Mouse (Mus musculus) activated CD4-positive, CD25-positive, alpha-beta regulatory T cell, adult 4 months (primary cell): ENCODE measurements around the gene Slc39a12. TPM values are rescaled to one million over a fixed set of nuclear protein-coding genes. Genes with fewer than 3 reads are reported as not detected.

Experiments used
- ATAC-seq: one replicate; pipeline ENCODE4 v1.8.0; 2017
- polyA plus RNA-seq, 2 experiments: library from polyadenylated mRNA; unstranded; fragments of 100-300 nt; shearing (Covaris generic); gene quantifications; one replicate each; pipeline ENCODE4 v1.2.1; 2017

Slc39a12 gene
- not detected for polyA plus RNA-seq

- ATAC-seq: no peak
Observed at GRCm38 (mm10) chr2:14388162-14388561, at the start of gene Slc39a12. Gene Slc39a12, plus strand, starts transcription at chr2:14388316.

GRCm38 (mm10) chr2:14341652-14342308 is 46.3 kb upstream of the Slc39a12 start:
- ATAC-seq: no peak

DNA sequence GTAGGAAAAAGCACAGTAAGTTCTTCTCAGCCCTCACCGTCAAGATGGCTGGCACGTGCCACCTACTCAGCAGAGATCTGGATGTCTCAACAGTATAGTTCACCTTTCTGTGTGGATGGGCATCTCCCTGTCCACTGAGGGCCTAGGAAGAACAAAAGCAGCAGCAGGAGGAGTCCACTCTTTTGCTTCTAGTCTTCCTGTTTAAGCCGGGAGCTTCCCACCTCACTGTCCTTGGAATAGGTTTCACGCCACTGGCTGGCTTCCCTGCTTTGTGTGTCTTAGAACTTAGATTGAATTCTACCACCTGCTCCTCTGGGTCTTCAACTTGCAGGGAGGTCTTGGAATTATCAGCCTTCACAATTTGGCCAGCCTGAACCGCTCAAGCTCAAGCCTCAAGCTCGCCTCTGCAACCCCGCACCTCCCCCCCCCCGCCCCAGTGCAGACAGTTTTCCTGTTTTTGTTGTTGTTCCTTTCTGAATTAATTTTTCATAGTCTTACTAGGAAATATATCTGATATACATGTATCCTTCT is 45.7 kb upstream of the Slc39a12 start:
- no peak for ATAC-seq

DNA sequence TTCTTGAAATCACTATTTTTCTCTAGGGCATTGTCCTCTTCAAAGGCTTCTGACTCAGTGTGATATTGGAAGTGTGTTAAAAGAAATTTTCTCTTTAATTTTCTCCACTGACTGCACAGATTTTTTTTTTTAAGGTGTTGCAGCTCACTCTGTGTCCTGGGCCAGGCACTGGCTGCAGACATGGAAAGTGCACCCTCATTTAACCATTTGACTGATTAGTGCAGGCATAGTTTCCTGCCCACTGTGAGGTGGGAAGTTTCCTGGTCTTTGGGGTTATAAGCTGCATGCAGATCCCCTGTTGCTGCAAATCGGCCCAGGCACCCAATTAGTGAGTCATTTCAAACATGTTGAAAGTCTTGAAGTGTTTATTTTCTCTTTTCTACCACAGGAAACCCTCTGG is 740 bp downstream of the Slc39a12 start:
- no peak for ATAC-seq

- no peak for ATAC-seq
Observed at GRCm38 (mm10) chr2:14390900-14391299, 2.8 kb downstream of the Slc39a12 start.

GRCm38 (mm10) chr2:14403000-14403399 is 14.9 kb downstream of the Slc39a12 start:
- no peak for ATAC-seq

DNA sequence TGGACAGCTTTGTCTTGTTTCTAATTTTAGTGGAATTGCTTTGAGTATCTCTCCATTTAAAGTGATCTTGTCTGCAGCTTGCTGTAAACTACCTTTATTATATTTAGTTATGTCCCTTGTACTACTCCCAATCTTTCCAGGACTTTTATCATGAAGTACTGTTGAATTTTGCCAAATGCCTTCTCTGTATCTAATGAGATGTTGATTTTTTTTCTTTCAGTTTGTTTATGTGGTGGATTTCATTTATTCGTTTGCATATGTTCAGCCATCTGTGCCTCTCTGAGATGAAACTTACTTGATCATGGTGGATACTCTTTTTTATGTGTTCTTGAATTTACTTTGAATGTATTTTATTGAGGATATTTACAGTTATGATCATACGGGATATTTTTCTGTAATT is 40.9 kb downstream of the Slc39a12 start:
- ATAC-seq: no peak

DNA sequence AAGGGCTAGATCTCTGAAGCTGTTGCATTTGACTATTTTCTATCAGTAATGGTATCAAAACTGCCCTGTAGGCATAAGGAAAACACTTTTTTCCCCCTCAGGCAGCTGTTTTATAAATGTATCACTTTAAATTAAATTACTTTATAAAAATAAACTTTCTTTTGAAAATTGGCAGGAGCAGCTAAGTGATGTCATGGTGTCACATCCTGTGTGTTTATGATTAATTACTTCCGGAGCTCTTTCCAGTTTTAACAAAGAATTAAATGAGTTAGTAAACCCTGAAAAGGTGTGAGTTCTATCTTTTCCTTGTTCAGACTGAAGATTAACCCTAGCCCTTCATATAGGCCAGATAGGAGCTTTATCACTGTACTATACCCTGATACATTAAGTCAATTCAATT is 59.2 kb downstream of the Slc39a12 start:
- ATAC-seq: no peak

DNA sequence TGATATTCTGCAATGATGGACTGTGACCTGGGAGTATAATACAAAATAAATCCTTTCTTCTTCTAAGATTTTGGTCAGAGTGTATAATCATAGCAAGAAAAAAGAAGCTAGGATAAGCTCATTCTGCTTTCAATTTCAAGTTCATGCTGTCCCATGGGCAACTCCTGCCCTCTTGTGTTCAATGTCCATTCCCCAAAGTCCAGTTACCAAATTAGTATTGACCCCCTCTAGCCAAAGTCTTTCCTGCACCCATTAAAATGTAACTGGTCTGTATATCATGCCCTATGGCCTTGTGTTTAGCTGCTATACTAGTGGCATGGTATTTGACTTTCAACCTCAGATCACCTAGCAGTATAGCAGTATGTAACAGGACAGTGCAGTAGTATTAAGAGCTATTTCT is 62.8 kb downstream of the Slc39a12 start:
- no peak for ATAC-seq

GRCm38 (mm10) chr2:14454946-14455631 is 67.0 kb downstream of the Slc39a12 start:
- ATAC-seq: no peak

- ATAC-seq: no peak
Observed at GRCm38 (mm10) chr2:14464438-14464837, 76.3 kb downstream of the Slc39a12 start.

GRCm38 (mm10) chr2:14494132-14494531 is 106.0 kb downstream of the Slc39a12 start:
- ATAC-seq: no peak

GRCm38 (mm10) chr2:14496150-14496549 is 108.0 kb downstream of the Slc39a12 start:
- no peak for ATAC-seq

DNA sequence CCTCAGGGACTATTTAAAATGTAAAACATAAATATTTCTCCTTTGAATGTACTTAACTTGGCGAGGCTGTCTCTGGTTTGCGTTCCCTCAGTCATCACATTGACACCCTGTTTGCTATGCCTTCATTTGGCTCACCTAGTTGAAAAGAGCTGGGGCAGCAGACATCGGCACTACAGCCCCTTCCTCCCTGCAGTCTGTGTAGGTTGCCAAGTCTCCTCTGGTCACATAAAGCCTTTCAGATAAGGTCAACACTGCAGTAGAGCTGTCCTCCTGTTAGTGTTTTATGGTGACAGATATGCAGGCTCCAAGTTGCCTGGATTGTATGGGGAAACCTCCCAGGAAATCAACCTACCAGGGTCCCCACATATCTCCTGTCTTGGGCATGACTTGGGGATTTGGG is 114.4 kb downstream of the Slc39a12 start:
- ATAC-seq: no peak

DNA sequence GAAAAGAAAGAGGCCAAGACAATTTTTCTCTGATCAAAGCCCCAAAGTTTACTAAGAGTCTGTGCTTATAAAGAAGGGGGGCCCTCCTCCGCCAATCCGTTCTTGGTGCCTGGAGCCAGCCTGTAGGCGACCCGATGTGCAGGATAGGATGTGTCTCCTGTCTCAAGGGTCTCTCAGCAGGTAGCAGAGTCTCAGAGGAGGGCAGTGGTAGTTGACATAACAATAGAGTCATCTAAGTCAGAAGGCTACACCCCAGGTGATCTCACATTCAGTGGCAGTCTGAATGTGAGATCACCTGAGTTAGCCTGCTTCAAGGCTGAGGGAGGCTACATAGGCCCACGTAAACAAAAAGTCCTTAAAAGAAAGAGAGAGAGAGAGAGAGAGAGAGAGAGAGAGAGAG is 130.1 kb downstream of the Slc39a12 start:
- no peak for ATAC-seq

DNA sequence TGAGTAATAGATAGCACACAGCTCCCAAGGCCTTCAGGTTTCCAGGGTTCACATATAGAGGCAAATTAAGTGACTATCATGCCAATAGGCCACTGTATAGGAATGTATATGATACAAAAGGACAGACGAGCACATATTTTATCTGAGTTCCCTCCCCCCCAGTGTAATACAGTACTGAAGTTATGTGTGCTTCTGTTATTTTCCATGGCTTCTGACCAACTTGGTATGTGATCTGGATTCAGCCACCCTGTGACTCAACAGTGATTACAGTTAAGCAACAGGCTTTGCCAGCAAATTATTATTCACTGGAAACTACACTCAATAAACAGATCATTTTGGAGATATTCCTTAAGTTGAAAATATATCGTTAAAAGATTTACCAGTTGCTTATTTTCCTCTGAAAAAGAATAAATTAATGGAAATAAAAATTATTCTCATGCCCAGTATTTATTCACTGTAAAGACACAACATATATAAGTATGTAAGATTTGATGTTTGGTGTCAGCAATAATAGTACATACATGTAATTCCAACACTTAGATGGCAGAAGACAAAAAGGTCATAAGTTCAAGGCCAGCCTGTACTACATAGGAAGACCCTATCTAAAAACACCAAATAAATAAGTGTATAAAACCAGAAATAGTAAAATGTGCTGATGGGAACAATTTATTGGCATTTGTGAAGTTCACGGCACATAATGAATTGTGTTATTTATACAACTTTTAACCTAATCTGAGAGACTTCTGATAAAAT is 146.4 kb downstream of the Slc39a12 start:
- no peak for ATAC-seq

- ATAC-seq: no peak
Observed at GRCm38 (mm10) chr2:14535246-14535671, 147.1 kb downstream of the Slc39a12 start.

- no peak for ATAC-seq
Observed at GRCm38 (mm10) chr2:14537781-14538180, 149.7 kb downstream of the Slc39a12 start.

DNA sequence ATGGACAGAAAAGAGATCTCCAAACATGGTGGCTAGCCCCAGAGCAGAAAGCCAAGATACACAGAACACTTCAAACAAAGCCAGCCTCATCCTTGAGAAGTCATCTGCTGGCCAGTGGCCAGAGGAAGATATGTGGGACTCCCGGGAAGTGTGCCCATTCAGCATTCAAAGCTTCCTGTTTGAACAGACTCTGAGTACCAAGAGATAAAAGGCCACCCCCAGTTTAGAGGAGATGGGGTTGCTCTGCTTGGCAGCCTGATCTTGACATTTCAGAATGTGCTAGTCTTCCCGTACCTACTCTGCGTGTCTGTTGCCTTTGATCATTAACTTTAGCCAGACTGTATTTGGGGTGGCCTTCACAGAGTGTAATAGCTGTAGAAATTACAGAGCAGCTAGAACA is 155.2 kb downstream of the Slc39a12 start:
- no peak for ATAC-seq

DNA sequence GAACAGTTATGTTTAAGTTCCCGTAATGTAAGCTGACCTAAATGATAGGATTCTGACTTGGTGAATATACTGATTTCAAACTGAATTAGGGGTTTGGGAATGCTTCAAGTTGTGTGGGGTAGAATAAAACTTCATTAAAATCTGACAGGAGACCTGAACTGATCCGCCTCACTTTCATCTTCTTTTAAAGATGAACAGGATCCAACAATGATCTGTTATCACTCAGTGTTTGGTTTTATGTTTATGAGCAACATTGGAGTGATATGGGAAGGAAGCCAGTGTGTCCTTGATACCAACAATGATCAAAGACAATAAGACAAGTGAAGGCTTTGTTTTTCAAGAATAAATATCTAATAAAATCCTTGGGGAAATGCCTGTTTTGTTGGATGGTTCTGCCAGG is 155.7 kb downstream of the Slc39a12 start:
- ATAC-seq: no peak
